Mouse (Mus musculus) testis, adult 2 months (tissue): ENCODE results near the gene Lrrc75b. TPM values are rescaled to one million over a fixed set of nuclear protein-coding genes. Genes with fewer than 3 reads are reported as not detected.

ENCODE experiments used
- H3K27ac ChIP-seq: fragments of 200-500 bp; 2 replicates; pipeline ENCODE4 v1.5.1; 2012; ENCODE audit warnings: low read depth, low read length; ENCODE audit not compliant: control insufficient read depth, insufficient read depth
- H3K27me3 ChIP-seq: fragments of 200-500 bp; 2 replicates; pipeline ENCODE4 v1.6.1; 2012; ENCODE audit warnings: mild to moderate bottlenecking, low read length, moderate library complexity; ENCODE audit not compliant: control insufficient read depth, insufficient read depth
- H3K36me3 ChIP-seq: fragments of 200-500 bp; 2 replicates; pipeline ENCODE4 v1.6.1; 2012; ENCODE audit warnings: mild to moderate bottlenecking, low read length; ENCODE audit not compliant: control insufficient read depth, insufficient read depth
- H3K4me1 ChIP-seq: fragments of 200-500 bp; 2 replicates; pipeline ENCODE4 v1.6.1; 2012; ENCODE audit warnings: low read length; ENCODE audit not compliant: control insufficient read depth, insufficient read depth
- H3K4me3 ChIP-seq: fragments of 200-500 bp; 2 replicates; pipeline ENCODE4 v1.5.1; 2012; ENCODE audit warnings: low read depth, mild to moderate bottlenecking, low read length, moderate library complexity, mixed read lengths; ENCODE audit not compliant: control insufficient read depth
- CTCF ChIP-seq: fragments of 200-500 bp; IDR thresholded peaks from 2 replicates; pipeline ENCODE4 v1.5.1; 2012; ENCODE audit warnings: low read depth, mild to moderate bottlenecking, inconsistent platforms, low read length, moderate library complexity; ENCODE audit not compliant: control insufficient read depth, insufficient read depth, insufficient replicate concordance
- POLR2A ChIP-seq: fragments of 200-500 bp; IDR thresholded peaks from 2 replicates; pipeline ENCODE4 v1.6.1; 2012; ENCODE audit warnings: low read depth, mild to moderate bottlenecking, inconsistent platforms, low read length, moderate library complexity; ENCODE audit not compliant: control insufficient read depth
- polyA plus RNA-seq: library from polyadenylated mRNA; depleted of rRNA; stranded (reverse); fragments of >200 nt; gene quantifications from 2 replicates; pipeline ENCODE4 v1.2.3, GENCODE M21; 2012; rRNA removed

Gene Lrrc75b
- polyA plus RNA-seq, 1 experiment: 0.98 TPM

GRCm38 (mm10) chr10:75503692-75504091 lies 56.4 kb downstream of the Lrrc75b start:
- Histone ChIP-seq H3K36me3 (no peaks in the 10 kb centered on the region; the same call in 1 of the 2 replicates), H3K27ac (no peak overlapping the region), H3K27me3 (no peaks in the 10 kb centered on the region), H3K4me3 (no peak overlapping the region), H3K4me1 (no peaks in the 10 kb centered on the region)
- TF ChIP-seq POLR2A: no peak
- no peak for TF ChIP-seq CTCF

GRCm38 (mm10) chr10:75501641-75502040 lies 58.5 kb downstream of the Lrrc75b start:
- no peak overlapping the region for H3K27ac ChIP-seq
- no peak overlapping the region for H3K4me3 ChIP-seq
- H3K27me3 ChIP-seq: no peaks in the 10 kb centered on the region
- no peaks in the 10 kb centered on the region for H3K4me1 ChIP-seq
- no peak for TF ChIP-seq POLR2A
- no peak for TF ChIP-seq CTCF
- H3K36me3 ChIP-seq: no peaks in the 10 kb centered on the region

DNA sequence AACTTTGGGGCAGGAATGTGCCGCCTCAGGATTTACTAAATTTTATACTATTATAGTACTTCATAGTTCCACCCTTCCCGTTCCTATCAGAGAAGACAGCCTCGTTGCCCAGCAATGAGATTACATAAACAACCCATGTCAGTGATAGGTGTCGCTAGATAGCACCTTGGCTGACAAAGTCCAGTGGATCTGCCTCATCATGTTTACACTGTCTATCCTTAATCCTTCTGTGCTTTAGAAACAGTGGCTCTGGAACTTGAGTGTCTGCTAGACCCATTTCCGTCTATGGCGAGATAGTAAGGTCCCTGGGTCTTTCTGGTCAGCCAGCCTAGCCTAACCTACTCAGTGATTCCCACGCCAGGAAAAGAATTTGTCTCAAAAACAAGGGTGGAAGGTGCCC lies 59.8 kb downstream of the Lrrc75b start:
- Histone ChIP-seq H3K4me1 (no peaks in the 10 kb centered on the region), H3K36me3 (no peaks in the 10 kb centered on the region), H3K27me3 (no peaks in the 10 kb centered on the region), H3K4me3 (no peak overlapping the region), H3K27ac (no peak overlapping the region)
- TF ChIP-seq CTCF (no peak), POLR2A (no peak)

Other genes starting within 250 kb of the Lrrc75b start
- 0.28 and 1.2 TPM in 2 replicates for gene Adora2a, start 243.5 kb downstream of the Lrrc75b start, polyA plus RNA-seq
- gene Upb1, start 159.2 kb downstream of the Lrrc75b start, polyA plus RNA-seq: 0.13 and 0.20 TPM in 2 replicates
- gene Snrpd3, start 42.8 kb downstream of the Lrrc75b start, polyA plus RNA-seq: 21.9 and 26.4 TPM in 2 replicates
- gene Gucd1, start 42.4 kb downstream of the Lrrc75b start, polyA plus RNA-seq: 14.9 and 15.1 TPM in 2 replicates
- gene Ggt1, start 1.3 kb upstream of the Lrrc75b start, polyA plus RNA-seq: 1.6 and 2.0 TPM in 2 replicates
- 5.4 TPM in 2 replicates for gene Ggt5, start 29.0 kb upstream of the Lrrc75b start, polyA plus RNA-seq
- 4.0 and 4.7 TPM in 2 replicates for gene Susd2, start 83.7 kb upstream of the Lrrc75b start, polyA plus RNA-seq
- gene Cabin1, start 204.0 kb upstream of the Lrrc75b start, polyA plus RNA-seq: 19.7 and 20.0 TPM in 2 replicates
- gene Ddt, start 213.1 kb upstream of the Lrrc75b start, polyA plus RNA-seq: 310 and 393 TPM in 2 replicates
- gene Gm20441, start 220.6 kb upstream of the Lrrc75b start, polyA plus RNA-seq: 0.19 TPM in 1 of 2 replicates, not detected in the other
- 40.0 and 41.9 TPM in 2 replicates for gene Gstt3, start 221.1 kb upstream of the Lrrc75b start, polyA plus RNA-seq
- 7.0 and 8.9 TPM in 2 replicates for gene Gstt1, start 238.3 kb upstream of the Lrrc75b start, polyA plus RNA-seq